ENCODE assay signal across 8 mouse cellular contexts in genomic region chr15:98897928-98898800, GRCm38 (mm10). TPM values are rescaled to one million over a fixed set of nuclear protein-coding genes. Genes with fewer than 3 reads are reported as not detected.
DNase-seq lines count a peak whose midpoint lies in the region; ATAC-seq and TF ChIP-seq lines count a peak whose summit lies in the region.

Dhh (minus strand) TSS chr15:98898540.

- H3K36me3 ChIP-seq in embryonic facial prominence, embryonic 14.5 days (ENCODE audit: control insufficient read depth, insufficient read depth, low read length) = peaks cover 2% of the 10 kb centered on the region; the same call in 1 of the 2 replicates
- H3K36me3 ChIP-seq in intestine, embryonic 15.5 days = no peaks in the 10 kb centered on the region
- no peaks in the 10 kb centered on the region for H3K36me3 ChIP-seq in lung, postnatal 0 days (ENCODE audit: insufficient read depth, low read length)

- no peak for TF ChIP-seq EP300 in lung, postnatal 0 days (IDR thresholded peaks at IDR 0.05)

- no peak within 1 kb of the TSS for H3K27ac ChIP-seq in embryonic facial prominence, embryonic 14.5 days (replicated peaks; ENCODE audit: low read depth, low read length)
- no peak within 1 kb of the TSS for H3K27ac ChIP-seq in intestine, embryonic 15.5 days
- no peak within 1 kb of the TSS for H3K27ac ChIP-seq in lung, postnatal 0 days (ENCODE audit: low read length)
- H3K27ac ChIP-seq in left cerebral cortex, adult 2 months = no peak within 1 kb of the TSS

- peaks cover 9% of the 10 kb centered on the region for H3K4me1 ChIP-seq in embryonic facial prominence, embryonic 14.5 days (ENCODE audit: control insufficient read depth, insufficient read depth, low read length)
- peaks cover 43% of the 10 kb centered on the region for H3K4me1 ChIP-seq in intestine, embryonic 15.5 days (replicated peaks)
- peaks cover 28% of the 10 kb centered on the region for H3K4me1 ChIP-seq in lung, postnatal 0 days (ENCODE audit: insufficient read depth, low read depth, low read length)

- peak; percentile 40 to 45 for DNase-seq in cerebellum, postnatal 10 days
- no peak for DNase-seq in cerebellum, postnatal 14 days
- DNase-seq in embryonic facial prominence, embryonic 14.5 days (ENCODE audit: low spot score) = peak; percentile 36
- DNase-seq in lung, postnatal 0 days (ENCODE audit: low spot score) = peak; percentile 32
- no peak for DNase-seq in layer of hippocampus, adult 18-20 months (ENCODE audit: low spot score in 2 of 2)
- no peak for DNase-seq in right cerebral cortex, postnatal 4 days
- DNase-seq in left cerebral cortex, adult 2 months (ENCODE audit: extremely low spot score in 1 of 2, low spot score in 2 of 2) = no peak

- H3K9ac ChIP-seq in embryonic facial prominence, embryonic 14.5 days (ENCODE audit: low read depth, low read length) = 0 out of 2 replicates have a peak within 1 kb of the TSS, but pooled peaks have one; percentile 27
- H3K9ac ChIP-seq in intestine, embryonic 15.5 days = 0 out of 2 replicates have a peak within 1 kb of the TSS, but pooled peaks have one; percentile 9
- no peak within 1 kb of the TSS for H3K9ac ChIP-seq in lung, postnatal 0 days (replicated peaks; ENCODE audit: low read depth)

- peak within 1 kb of the TSS; percentile 24 for H3K4me3 ChIP-seq in embryonic facial prominence, embryonic 14.5 days (ENCODE audit: low read depth, low read length)
- H3K4me3 ChIP-seq in intestine, embryonic 15.5 days (replicated peaks) = peak within 1 kb of the TSS; percentile 25
- peak within 1 kb of the TSS; percentile 27 for H3K4me3 ChIP-seq in lung, postnatal 0 days (ENCODE audit: low read depth, low read length)
- no peak within 1 kb of the TSS for H3K4me3 ChIP-seq in left cerebral cortex, adult 2 months

- peaks cover 67% of the 10 kb centered on the region for H3K27me3 ChIP-seq in embryonic facial prominence, embryonic 14.5 days (replicated peaks; ENCODE audit: control insufficient read depth, insufficient read depth, low read length)
- H3K27me3 ChIP-seq in intestine, embryonic 15.5 days (replicated peaks) = peaks cover 62% of the 10 kb centered on the region
- H3K27me3 ChIP-seq in lung, postnatal 0 days (replicated peaks; ENCODE audit: insufficient read depth, low read length) = peaks cover 40% of the 10 kb centered on the region

- intact Hi-C loops in left cerebral cortex, adult 2 months (cut with DNase I) = loop anchor here (10.0 kb wide), 1 partner anchor 307 kb away; no protein-coding TSS in a partner anchor

- no peaks in the 10 kb centered on the region for H3K9me3 ChIP-seq in embryonic facial prominence, embryonic 14.5 days (ENCODE audit: control insufficient read depth, low read length)
- H3K9me3 ChIP-seq in intestine, embryonic 15.5 days = no peaks in the 10 kb centered on the region
- H3K9me3 ChIP-seq in lung, postnatal 0 days (ENCODE audit: low read length) = no peaks in the 10 kb centered on the region

- 1% methylated on average over 41 of the region's 41 CpGs for WGBS in embryonic facial prominence, embryonic 14.5 days
- WGBS in intestine, embryonic 15.5 days = 1% methylated on average over 41 of the region's 41 CpGs
- WGBS in lung, postnatal 0 days = 2% methylated on average over 41 of the region's 41 CpGs

- ATAC-seq in embryonic facial prominence, embryonic 14.5 days (ENCODE audit: low read depth) = no peak; the same call in 1 of the 2 replicates
- no peak; the same call in 1 of the 2 replicates for ATAC-seq in intestine, embryonic 15.5 days
- ATAC-seq in lung, postnatal 0 days = peak; percentile 37

- TF ChIP-seq CTCF in lung, postnatal 0 days (IDR thresholded peaks at IDR 0.05) = no peak
- no peak for TF ChIP-seq CTCF in left cerebral cortex, adult 2 months (IDR thresholded peaks at IDR 0.05)

- H3K4me2 ChIP-seq in embryonic facial prominence, embryonic 14.5 days (ENCODE audit: low read depth, low read length) = peak within 1 kb of the TSS; percentile 43
- H3K4me2 ChIP-seq in intestine, embryonic 15.5 days (replicated peaks) = peak within 1 kb of the TSS; percentile 50
- peak within 1 kb of the TSS; percentile 48 for H3K4me2 ChIP-seq in lung, postnatal 0 days (replicated peaks; ENCODE audit: low read depth, low read length)

RNA-seq across cellular contexts. Expression of gene Dhh, which starts in this region (rescaled TPM):
- polyA plus RNA-seq in embryonic facial prominence, embryonic 14.5 days (2014; fragmentation: Nextera tagmentation; extraction: Ambion mirVana) = 2.0 and 3.1 TPM in 2 replicates
- 0.96 and 1.1 TPM in 2 replicates for polyA plus RNA-seq in intestine, embryonic 15.5 days (2015; fragmentation: Nextera tagmentation; extraction: Ambion mirVana)
- polyA plus RNA-seq in lung, postnatal 0 days (2015; fragmentation: Nextera tagmentation; extraction: Ambion mirVana) = 5.1 and 6.6 TPM in 2 replicates
- total RNA-seq in layer of hippocampus, adult 18-20 months (2021) = under 1 TPM; 0.08 to 0.15 TPM
- total RNA-seq in left cerebral cortex, adult 2 months (2021) = under 1 TPM in 1 of 2 experiments, not detected in 1; 0.28 TPM

Comparison
In these comparisons a context has a peak if more than half of its experiments do, and no peak if none do; other contexts are left out.
1. DNase-seq: peak in cerebellum, postnatal 10 days (2 of 2), embryonic facial prominence, embryonic 14.5 days (single experiment) and lung, postnatal 0 days (single experiment); none in cerebellum, postnatal 14 days (0 of 2), layer of hippocampus, adult 18-20 months (0 of 2), right cerebral cortex, postnatal 4 days (single experiment) and left cerebral cortex, adult 2 months (0 of 2).
2. Peak in every context shown above with its lines, with median percentiles within 50 percentile points of each other: H3K4me2 ChIP-seq.